Mouse (Mus musculus): ENCODE measurements around the gene Igsf9. TPM values are rescaled to one million over a fixed set of nuclear protein-coding genes. Genes with fewer than 3 reads are reported as not detected.

Gene Igsf9
- 2.0 TPM for polyA plus RNA-seq (2017; shearing (Covaris generic))

GRCm38 (mm10) chr1:172481540-172482280, at the start of gene Igsf9:
Gene Igsf9 (plus strand): TSS chr1:172481788.

GRCm38 (mm10) chr1:172475054-172475741, 6.4 kb upstream of the Igsf9 start, which contains the start of gene Slamf9:
Gene Slamf9 (plus strand): TSS chr1:172475358.

GRCm38 (mm10) chr1:172499765-172500441, 18.3 kb downstream of the Igsf9 start, which contains the start of gene Tagln2:
Gene Tagln2 (plus strand): TSS chr1:172500047.

GRCm38 (mm10) chr1:172520576-172521440, 39.2 kb downstream of the Igsf9 start, which contains the start of gene Cfap45:
Gene Cfap45 (plus strand): TSS chr1:172520801.

Other genes starting within 250 kb of the Igsf9 start
- gene Atp1a4, start 223.4 kb upstream of the Igsf9 start, polyA plus RNA-seq (2017; shearing (Covaris generic)), result not detected
- gene Igsf8, start 220.1 kb upstream of the Igsf9 start, polyA plus RNA-seq (2017; shearing (Covaris generic)), result 30.5 TPM
- 0.77 TPM for gene Atp1a2, start 183.7 kb upstream of the Igsf9 start, polyA plus RNA-seq (2017; shearing (Covaris generic))
- gene Kcnj9, start 152.5 kb upstream of the Igsf9 start, polyA plus RNA-seq (2017; shearing (Covaris generic)), result not detected
- gene Kcnj10, start 140.6 kb upstream of the Igsf9 start, polyA plus RNA-seq (2017; shearing (Covaris generic)), result not detected
- gene Pigm, start 105.2 kb upstream of the Igsf9 start, polyA plus RNA-seq (2017; shearing (Covaris generic)), result 9.4 TPM
- gene Slamf9, start 6.4 kb upstream of the Igsf9 start, polyA plus RNA-seq (2017; shearing (Covaris generic)), result not detected
- 262 TPM for gene Tagln2, start 18.3 kb downstream of the Igsf9 start, polyA plus RNA-seq (2017; shearing (Covaris generic))
- 0.07 TPM for gene Cfap45, start 39.0 kb downstream of the Igsf9 start, polyA plus RNA-seq (2017; shearing (Covaris generic))
- not detected for gene Vsig8, start 74.2 kb downstream of the Igsf9 start, polyA plus RNA-seq (2017; shearing (Covaris generic))
- 0.18 TPM for gene Slamf8, start 108.8 kb downstream of the Igsf9 start, polyA plus RNA-seq (2017; shearing (Covaris generic))
- gene Fcrl6, start 120.8 kb downstream of the Igsf9 start, polyA plus RNA-seq (2017; shearing (Covaris generic)), result not detected
- 4.9 TPM for gene Dusp23, start 151.2 kb downstream of the Igsf9 start, polyA plus RNA-seq (2017; shearing (Covaris generic))
- gene Crp, start 216.3 kb downstream of the Igsf9 start, polyA plus RNA-seq (2017; shearing (Covaris generic)), result not detected

Measured in CD4-positive, CD25-positive, alpha-beta regulatory T cell (primary cell).